ENCODE assay signal across 34 mouse cellular contexts in the genomic region with DNA sequence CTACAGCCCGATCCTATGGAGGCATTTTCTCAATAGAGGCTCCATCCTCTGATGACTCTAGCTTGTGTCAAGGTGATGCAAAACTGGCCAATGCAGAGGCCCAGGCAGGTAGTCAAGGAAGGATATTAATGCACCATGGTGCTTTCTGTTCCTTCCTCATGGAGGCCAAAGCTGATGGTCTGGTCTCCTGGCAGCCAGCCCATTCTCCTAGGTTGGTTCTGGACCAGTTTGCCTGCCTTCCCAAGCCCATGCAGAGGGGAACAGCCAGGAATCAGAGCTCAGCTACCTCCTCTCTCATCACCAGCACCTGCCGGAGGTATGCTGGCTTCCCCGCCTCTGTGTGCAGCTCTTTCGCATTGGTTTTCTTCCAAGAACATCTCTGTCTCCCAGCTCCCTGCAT. TPM values are rescaled to one million over a fixed set of nuclear protein-coding genes. Genes with fewer than 3 reads are reported as not detected.
"Had no signal": no experiment of that assay in that cellular context is flagged by ENCODE, and none has a peak within 500 bp of the region (broad histone marks: within the 10 kb centered on the region; RNA-seq: fewer than 3 reads in every experiment).

No protein-coding gene starts in this region.

- H3K27ac ChIP-seq: heart, embryonic 15.5 days; hindbrain, embryonic 10.5 days; hindbrain, embryonic 12.5 days; hindbrain, embryonic 13.5 days; hindbrain, embryonic 14.5 days; hindbrain, embryonic 15.5 days; hindbrain, postnatal 0 days; intestine, embryonic 15.5 days; kidney, embryonic 15.5 days; kidney, postnatal 0 days; layer of hippocampus, adult 2 months; left cerebral cortex, adult 2 months had no signal

- ATAC-seq: hindbrain, embryonic 16.5 days; hindbrain, postnatal 0 days; inflammation-experienced regulatory T-cells, adult 6 months; intestine, embryonic 15.5 days; intestine, embryonic 16.5 days; intestine, postnatal 0 days had no signal

- H3K27me3 ChIP-seq: hindbrain, embryonic 12.5 days; hindbrain, embryonic 15.5 days; intestine, embryonic 15.5 days had no signal

- H3K36me3 ChIP-seq: heart, embryonic 15.5 days; hindbrain, embryonic 10.5 days; hindbrain, embryonic 12.5 days; hindbrain, embryonic 13.5 days; hindbrain, embryonic 15.5 days; intestine, embryonic 15.5 days; kidney, embryonic 15.5 days had no signal

- H3K9me3 ChIP-seq: heart, embryonic 15.5 days; hindbrain, embryonic 10.5 days; hindbrain, embryonic 12.5 days; hindbrain, embryonic 13.5 days; hindbrain, embryonic 15.5 days; intestine, embryonic 15.5 days; kidney, embryonic 15.5 days had no signal

- H3K4me2 ChIP-seq: heart, embryonic 15.5 days; hindbrain, embryonic 12.5 days; hindbrain, embryonic 13.5 days; hindbrain, embryonic 14.5 days; hindbrain, embryonic 15.5 days; intestine, embryonic 15.5 days; kidney, embryonic 15.5 days had no signal

- DNase-seq: heart, postnatal 10 days; heart, postnatal 14 days; heart, postnatal 36 days; heart, postnatal 4 days; kidney, adult 11 months; kidney, adult 18-20 months; kidney, adult 2 months; kidney, adult 8-10 months; kidney, adult 9 months; kidney, postnatal 10 days; kidney, postnatal 14 days; kidney, postnatal 25 days; kidney, postnatal 36 days; kidney, postnatal 4 days; layer of hippocampus, adult 9-11 months; layer of hippocampus, postnatal 36 days had no signal

- H3K9ac ChIP-seq: heart, embryonic 15.5 days; hindbrain, embryonic 12.5 days; hindbrain, embryonic 13.5 days; hindbrain, embryonic 14.5 days; hindbrain, embryonic 15.5 days; intestine, embryonic 15.5 days; kidney, embryonic 15.5 days had no signal

- H3K4me3 ChIP-seq: heart, embryonic 15.5 days; hindbrain, embryonic 10.5 days; hindbrain, embryonic 12.5 days; hindbrain, embryonic 13.5 days; hindbrain, embryonic 15.5 days; intestine, embryonic 15.5 days; kidney, embryonic 15.5 days; layer of hippocampus, adult 2 months; left cerebral cortex, adult 2 months had no signal

- H3K4me1 ChIP-seq: heart, embryonic 15.5 days; intestine, embryonic 15.5 days; kidney, embryonic 15.5 days had no signal

RNA-seq across cellular contexts. Expression of a gene that starts 31.4 kb away (rescaled TPM):
- total RNA-seq: hematopoietic stem cell, adult 5-6 weeks had no signal
- polyA plus RNA-seq: kidney, embryonic 14.5 days had no signal
